Mouse (Mus musculus) lung, adult 2 months (tissue): ENCODE measurements at regions not wholly inside any gene's neighbourhood (a gene's known extent, or its start where the extent isn't known, plus 50 kb on each side); places are given as distances from the start of the nearest gene placed in this dataset.

Experiments used
- CTCF ChIP-seq: fragments of 200-500 bp; IDR thresholded peaks from 2 replicates; pipeline ENCODE4 v1.5.1; 2011; ENCODE audit warnings: mild to moderate bottlenecking, low read length, control low read depth; ENCODE audit not compliant: insufficient read depth
- POLR2A ChIP-seq: fragments of 200-500 bp; IDR thresholded peaks from 2 replicates; pipeline ENCODE4 v1.6.1; 2011; ENCODE audit warnings: low read depth, mild to moderate bottlenecking, control low read depth, low read length, borderline replicate concordance; ENCODE audit errors: extremely low read depth

- TF ChIP-seq CTCF, result no peak
- no peak for TF ChIP-seq POLR2A
Measured at GRCm38 (mm10) chr3:159740600-159741279, 98.7 kb upstream of the Wls start.
